Mouse (Mus musculus): ENCODE measurements around the gene Utrn. TPM values are rescaled to one million over a fixed set of nuclear protein-coding genes. Genes with fewer than 3 reads are reported as not detected.

Utrn gene
- polyA plus RNA-seq, 1 experiment from 2014 or later: 49.7 TPM

GRCm38 (mm10) chr10:12460945-12461344 is 408.2 kb downstream of the Utrn start:
- Histone ChIP-seq H3K4me1 (replicated peaks; ENCODE audit: control insufficient read depth, insufficient read depth, low read length) (no peaks in the 10 kb centered on the region), H3K36me3 (ENCODE audit: control insufficient read depth, insufficient read depth, low read length) (no peaks in the 10 kb centered on the region), H3K4me2 (ENCODE audit: low read depth, low read length, severe bottlenecking) (no peak overlapping the region), H3K27ac (ENCODE audit: low read depth, low read length) (no peak overlapping the region), H3K4me3 (ENCODE audit: low read depth, low read length) (no peak overlapping the region), H3K9me3 (ENCODE audit: control insufficient read depth, low read length) (no peaks in the 10 kb centered on the region), H3K27me3 (ENCODE audit: control insufficient read depth, insufficient read depth, low read length) (no peaks in the 10 kb centered on the region), H3K9ac (ENCODE audit: low read length) (no peak overlapping the region)
- ATAC-seq (replicated peaks; ENCODE audit: low FRiP score) (no peak), DNase-seq (ENCODE audit: low spot score) (no peak)

GRCm38 (mm10) chr10:12456867-12457266 is 412.3 kb downstream of the Utrn start:
- Histone ChIP-seq H3K4me2 (ENCODE audit: low read depth, low read length, severe bottlenecking) (no peak overlapping the region), H3K27ac (ENCODE audit: low read depth, low read length) (no peak overlapping the region), H3K9me3 (ENCODE audit: control insufficient read depth, low read length) (no peaks in the 10 kb centered on the region), H3K4me3 (ENCODE audit: low read depth, low read length) (no peak overlapping the region), H3K4me1 (replicated peaks; ENCODE audit: control insufficient read depth, insufficient read depth, low read length) (no peaks in the 10 kb centered on the region), H3K9ac (ENCODE audit: low read length) (no peak overlapping the region), H3K36me3 (ENCODE audit: control insufficient read depth, insufficient read depth, low read length) (no peaks in the 10 kb centered on the region), H3K27me3 (ENCODE audit: control insufficient read depth, insufficient read depth, low read length) (no peaks in the 10 kb centered on the region)
- 94% methylated on average over 1 of the region's 1 CpGs for WGBS
- ATAC-seq (replicated peaks; ENCODE audit: low FRiP score): no peak
- no peak for DNase-seq (ENCODE audit: low spot score)

- DNase-seq (ENCODE audit: low spot score) (no peak), ATAC-seq (replicated peaks; ENCODE audit: low FRiP score) (no peak)
- H3K27ac ChIP-seq (ENCODE audit: low read depth, low read length): no peak overlapping the region
- 84% methylated on average over 2 of the region's 2 CpGs for WGBS
- no peaks in the 10 kb centered on the region for H3K36me3 ChIP-seq (ENCODE audit: control insufficient read depth, insufficient read depth, low read length)
- no peak overlapping the region for H3K9ac ChIP-seq (ENCODE audit: low read length)
- H3K4me3 ChIP-seq (ENCODE audit: low read depth, low read length): no peak overlapping the region
- no peaks in the 10 kb centered on the region for H3K27me3 ChIP-seq (ENCODE audit: control insufficient read depth, insufficient read depth, low read length)
- no peak overlapping the region for H3K4me2 ChIP-seq (ENCODE audit: low read depth, low read length, severe bottlenecking)
- H3K9me3 ChIP-seq (ENCODE audit: control insufficient read depth, low read length): no peaks in the 10 kb centered on the region
- no peaks in the 10 kb centered on the region for H3K4me1 ChIP-seq (replicated peaks; ENCODE audit: control insufficient read depth, insufficient read depth, low read length)
Measured at GRCm38 (mm10) chr10:12452641-12453040, 416.5 kb downstream of the Utrn start.

GRCm38 (mm10) chr10:12444122-12444521 is 425.0 kb downstream of the Utrn start:
- no peak for DNase-seq (ENCODE audit: low spot score)
- H3K9ac ChIP-seq (ENCODE audit: low read length): no peak overlapping the region
- no peaks in the 10 kb centered on the region for H3K4me1 ChIP-seq (replicated peaks; ENCODE audit: control insufficient read depth, insufficient read depth, low read length)
- no peak for ATAC-seq (replicated peaks; ENCODE audit: low FRiP score)
- 93% methylated on average over 4 of the region's 4 CpGs for whole genome bisulfite sequencing
- H3K4me2 ChIP-seq (ENCODE audit: low read depth, low read length, severe bottlenecking): no peak overlapping the region
- no peak overlapping the region for H3K4me3 ChIP-seq (ENCODE audit: low read depth, low read length)
- no peaks in the 10 kb centered on the region for H3K27me3 ChIP-seq (ENCODE audit: control insufficient read depth, insufficient read depth, low read length)
- no peak overlapping the region for H3K27ac ChIP-seq (ENCODE audit: low read depth, low read length)
- H3K36me3 ChIP-seq (ENCODE audit: control insufficient read depth, insufficient read depth, low read length): no peaks in the 10 kb centered on the region
- no peaks in the 10 kb centered on the region for H3K9me3 ChIP-seq (ENCODE audit: control insufficient read depth, low read length)

GRCm38 (mm10) chr10:12433161-12433560 is 436.0 kb downstream of the Utrn start:
- ATAC-seq (replicated peaks; ENCODE audit: low FRiP score) (no peak), DNase-seq (ENCODE audit: low spot score) (no peak)
- Histone ChIP-seq H3K36me3 (ENCODE audit: control insufficient read depth, insufficient read depth, low read length) (no peaks in the 10 kb centered on the region), H3K4me2 (ENCODE audit: low read depth, low read length, severe bottlenecking) (no peak overlapping the region), H3K9ac (ENCODE audit: low read length) (no peak overlapping the region), H3K4me1 (replicated peaks; ENCODE audit: control insufficient read depth, insufficient read depth, low read length) (no peaks in the 10 kb centered on the region), H3K27ac (ENCODE audit: low read depth, low read length) (no peak overlapping the region), H3K27me3 (ENCODE audit: control insufficient read depth, insufficient read depth, low read length) (no peaks in the 10 kb centered on the region), H3K4me3 (ENCODE audit: low read depth, low read length) (no peak overlapping the region), H3K9me3 (ENCODE audit: control insufficient read depth, low read length) (no peaks in the 10 kb centered on the region)
- WGBS: 73% methylated on average over 2 of the region's 2 CpGs

GRCm38 (mm10) chr10:12430399-12430798 is 438.8 kb downstream of the Utrn start:
- Histone ChIP-seq H3K4me3 (ENCODE audit: low read depth, low read length) (no peak overlapping the region), H3K4me1 (replicated peaks; ENCODE audit: control insufficient read depth, insufficient read depth, low read length) (no peaks in the 10 kb centered on the region), H3K27me3 (ENCODE audit: control insufficient read depth, insufficient read depth, low read length) (no peaks in the 10 kb centered on the region), H3K36me3 (ENCODE audit: control insufficient read depth, insufficient read depth, low read length) (no peaks in the 10 kb centered on the region), H3K4me2 (ENCODE audit: low read depth, low read length, severe bottlenecking) (no peak overlapping the region), H3K27ac (ENCODE audit: low read depth, low read length) (no peak overlapping the region), H3K9ac (ENCODE audit: low read length) (no peak overlapping the region), H3K9me3 (ENCODE audit: control insufficient read depth, low read length) (no peaks in the 10 kb centered on the region)
- ATAC-seq (replicated peaks; ENCODE audit: low FRiP score) (no peak), DNase-seq (ENCODE audit: low spot score) (no peak)

- WGBS: 92% methylated on average over 8 of the region's 8 CpGs
Measured at GRCm38 (mm10) chr10:12426866-12427265, 442.3 kb downstream of the Utrn start.

GRCm38 (mm10) chr10:12424944-12425343 is 444.2 kb downstream of the Utrn start:
- H3K4me1 ChIP-seq (replicated peaks; ENCODE audit: control insufficient read depth, insufficient read depth, low read length): no peaks in the 10 kb centered on the region
- H3K4me3 ChIP-seq (ENCODE audit: low read depth, low read length): no peak overlapping the region
- 73% methylated on average over 2 of the region's 2 CpGs for WGBS
- H3K4me2 ChIP-seq (ENCODE audit: low read depth, low read length, severe bottlenecking): no peak overlapping the region
- no peaks in the 10 kb centered on the region for H3K27me3 ChIP-seq (ENCODE audit: control insufficient read depth, insufficient read depth, low read length)
- H3K27ac ChIP-seq (ENCODE audit: low read depth, low read length): no peak overlapping the region
- ATAC-seq (replicated peaks; ENCODE audit: low FRiP score) (no peak), DNase-seq (ENCODE audit: low spot score) (no peak)
- H3K9ac ChIP-seq (ENCODE audit: low read length): no peak overlapping the region
- no peaks in the 10 kb centered on the region for H3K9me3 ChIP-seq (ENCODE audit: control insufficient read depth, low read length)
- H3K36me3 ChIP-seq (ENCODE audit: control insufficient read depth, insufficient read depth, low read length): no peaks in the 10 kb centered on the region

More at GRCm38 (mm10) chr10:12426866-12427265, 442.3 kb downstream of the Utrn start:
- Histone ChIP-seq H3K9ac (ENCODE audit: low read length) (no peak overlapping the region), H3K4me2 (ENCODE audit: low read depth, low read length, severe bottlenecking) (no peak overlapping the region), H3K36me3 (ENCODE audit: control insufficient read depth, insufficient read depth, low read length) (no peaks in the 10 kb centered on the region), H3K4me1 (replicated peaks; ENCODE audit: control insufficient read depth, insufficient read depth, low read length) (no peaks in the 10 kb centered on the region), H3K9me3 (ENCODE audit: control insufficient read depth, low read length) (no peaks in the 10 kb centered on the region), H3K27ac (ENCODE audit: low read depth, low read length) (no peak overlapping the region), H3K4me3 (ENCODE audit: low read depth, low read length) (no peak overlapping the region), H3K27me3 (ENCODE audit: control insufficient read depth, insufficient read depth, low read length) (no peaks in the 10 kb centered on the region)
- DNase-seq (ENCODE audit: low spot score) (no peak), ATAC-seq (replicated peaks; ENCODE audit: low FRiP score) (no peak)

GRCm38 (mm10) chr10:12423994-12424725 is 445.0 kb downstream of the Utrn start:
- no peak for DNase-seq (ENCODE audit: low spot score)
- Histone ChIP-seq H3K9me3 (ENCODE audit: control insufficient read depth, low read length) (no peaks in the 10 kb centered on the region), H3K27ac (ENCODE audit: low read depth, low read length) (no peak overlapping the region), H3K36me3 (ENCODE audit: control insufficient read depth, insufficient read depth, low read length) (no peaks in the 10 kb centered on the region), H3K4me1 (replicated peaks; ENCODE audit: control insufficient read depth, insufficient read depth, low read length) (no peaks in the 10 kb centered on the region), H3K4me3 (ENCODE audit: low read depth, low read length) (no peak overlapping the region), H3K9ac (ENCODE audit: low read length) (no peak overlapping the region), H3K4me2 (ENCODE audit: low read depth, low read length, severe bottlenecking) (no peak overlapping the region), H3K27me3 (ENCODE audit: control insufficient read depth, insufficient read depth, low read length) (no peaks in the 10 kb centered on the region)
- WGBS: 87% methylated on average over 7 of the region's 7 CpGs
- ATAC-seq (replicated peaks; ENCODE audit: low FRiP score): no peak

Measured in forebrain, embryonic 11.5 days (tissue).